In the genomic region with DNA sequence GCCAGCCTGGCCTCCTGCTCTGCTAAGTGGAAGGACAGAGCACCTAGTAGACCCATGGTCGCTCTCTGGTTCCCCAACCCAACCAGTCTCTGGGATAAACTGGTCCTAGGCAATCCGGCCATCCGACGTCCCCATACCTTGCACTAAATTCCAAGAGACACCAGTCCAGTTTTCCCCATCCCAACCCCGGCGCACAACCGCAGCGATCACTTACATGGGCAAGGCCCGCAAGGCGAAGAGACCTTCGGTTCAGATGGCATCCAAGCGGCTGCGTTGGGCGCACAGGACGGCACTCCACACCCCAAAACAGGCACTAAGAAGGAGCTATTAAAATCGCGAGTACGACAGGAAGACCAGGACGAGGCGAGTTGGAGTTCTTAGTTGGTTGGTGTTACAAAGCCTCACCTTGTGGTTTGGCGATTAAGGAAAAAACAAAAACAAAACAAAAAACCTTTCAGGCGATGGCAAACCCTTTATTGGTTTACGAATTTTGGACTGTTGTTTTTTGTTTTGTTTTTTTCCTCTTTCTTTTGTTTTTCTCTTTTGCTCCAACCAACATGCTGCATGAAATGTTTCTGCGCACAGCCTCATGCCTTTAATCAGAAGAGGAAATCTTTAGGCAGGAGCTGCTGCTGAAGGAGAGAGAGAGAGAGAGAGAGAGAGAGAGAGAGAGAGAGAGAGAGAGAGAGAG, we compare ENCODE assay signal across 14 mouse cellular contexts. TPM values are rescaled to one million over a fixed set of nuclear protein-coding genes. Genes with fewer than 3 reads are reported as not detected.
DNase-seq lines count a peak whose midpoint lies in the region; ATAC-seq and TF ChIP-seq lines count a peak whose summit lies in the region.
"Had no signal": no experiment of that assay in that cellular context is flagged by ENCODE, and none has a peak within 500 bp of the region (broad histone marks: within the 10 kb centered on the region; RNA-seq: fewer than 3 reads in every experiment).

No protein-coding gene starts in this region.

- no peak overlapping the region for H3K4me3 ChIP-seq in intestine, embryonic 14.5 days (ENCODE audit: low read depth, low read length)
- no peak overlapping the region for H3K4me3 ChIP-seq in intestine, postnatal 0 days (ENCODE audit: low read depth, low read length)
- H3K4me3 ChIP-seq in forebrain, embryonic 11.5 days (ENCODE audit: low read depth, low read length): peak overlapping the region; percentile 27
- H3K4me3 ChIP-seq in midbrain, embryonic 14.5 days (replicated peaks; ENCODE audit: low read depth, low read length): no peak overlapping the region
- H3K4me3 ChIP-seq in liver, embryonic 11.5 days (ENCODE audit: low read depth, low read length): no peak overlapping the region
- H3K4me3 ChIP-seq in layer of hippocampus, adult 2 months: no peak overlapping the region

- no peak for TF ChIP-seq CTCF in intestine, postnatal 0 days (IDR thresholded peaks at IDR 0.05; ENCODE audit: low read depth)
- TF ChIP-seq CTCF in brain, embryonic 14.5 days (IDR thresholded peaks at IDR 0.05; ENCODE audit: borderline replicate concordance, extremely low read depth, insufficient read depth, insufficient read length): no peak
- no peak for TF ChIP-seq CTCF in layer of hippocampus, adult 2 months (conservative IDR thresholded peaks at IDR 0.05)

- H3K36me3 ChIP-seq in intestine, embryonic 14.5 days (ENCODE audit: control insufficient read depth, insufficient read depth, low read length): no peaks in the 10 kb centered on the region
- no peaks in the 10 kb centered on the region for H3K36me3 ChIP-seq in intestine, postnatal 0 days (ENCODE audit: control insufficient read depth, insufficient read depth)
- H3K36me3 ChIP-seq in forebrain, embryonic 11.5 days (ENCODE audit: control insufficient read depth, insufficient read depth, low read length): no peaks in the 10 kb centered on the region
- H3K36me3 ChIP-seq in midbrain, embryonic 14.5 days (ENCODE audit: control insufficient read depth, insufficient read depth, low read length): no peaks in the 10 kb centered on the region
- H3K36me3 ChIP-seq in liver, embryonic 11.5 days (ENCODE audit: control insufficient read depth, insufficient read depth, low read length): no peaks in the 10 kb centered on the region
- H3K36me3 ChIP-seq: liver, embryonic 13.5 days had no signal

- 3% methylated on average over 24 of the region's 24 CpGs for WGBS in intestine, embryonic 14.5 days
- 4% methylated on average over 24 of the region's 24 CpGs for WGBS in intestine, postnatal 0 days
- 1% methylated on average over 24 of the region's 24 CpGs for WGBS in forebrain, embryonic 11.5 days
- WGBS in midbrain, embryonic 14.5 days: 3% methylated on average over 24 of the region's 24 CpGs
- WGBS in liver, embryonic 11.5 days: 3% methylated on average over 24 of the region's 24 CpGs

- peaks cover 10% of the 10 kb centered on the region for H3K4me1 ChIP-seq in intestine, embryonic 14.5 days (replicated peaks; ENCODE audit: control insufficient read depth, insufficient read depth, low read length)
- H3K4me1 ChIP-seq in intestine, postnatal 0 days (replicated peaks; ENCODE audit: control insufficient read depth, insufficient read depth, low read length): peaks cover 1% of the 10 kb centered on the region; the same call in 1 of the 2 replicates
- H3K4me1 ChIP-seq in forebrain, embryonic 11.5 days (replicated peaks; ENCODE audit: control insufficient read depth, insufficient read depth, low read length): peaks cover 11% of the 10 kb centered on the region; the same call in 1 of the 2 replicates
- no peaks in the 10 kb centered on the region for H3K4me1 ChIP-seq in midbrain, embryonic 14.5 days (ENCODE audit: control insufficient read depth, insufficient read depth, low read length)
- peaks cover 10% of the 10 kb centered on the region; the same call in 1 of the 2 replicates for H3K4me1 ChIP-seq in liver, embryonic 11.5 days (replicated peaks; ENCODE audit: control insufficient read depth, insufficient read depth, low read length)

- H3K27ac ChIP-seq in intestine, embryonic 14.5 days (ENCODE audit: low read depth): no peak overlapping the region
- no peak overlapping the region for H3K27ac ChIP-seq in intestine, postnatal 0 days (ENCODE audit: low read depth, low read length)
- peak overlapping the region; percentile 42; the same call in 1 of the 2 replicates for H3K27ac ChIP-seq in forebrain, embryonic 11.5 days (ENCODE audit: low read depth, low read length)
- H3K27ac ChIP-seq in midbrain, embryonic 14.5 days (replicated peaks; ENCODE audit: low read depth, low read length): no peak overlapping the region
- no peak overlapping the region for H3K27ac ChIP-seq in liver, embryonic 11.5 days (ENCODE audit: low read depth, low read length)
- no peak overlapping the region for H3K27ac ChIP-seq in layer of hippocampus, adult 2 months
- H3K27ac ChIP-seq: liver, embryonic 13.5 days had no signal

- no peak for TF ChIP-seq POLR2A in brain, embryonic 14.5 days (IDR thresholded peaks at IDR 0.05; ENCODE audit: borderline replicate concordance, extremely low read depth, insufficient read depth, insufficient read length, poor library complexity, severe bottlenecking)

- H3K9ac ChIP-seq in intestine, embryonic 14.5 days (ENCODE audit: low read length): no peak overlapping the region
- no peak overlapping the region for H3K9ac ChIP-seq in intestine, postnatal 0 days (ENCODE audit: low read depth, low read length)
- H3K9ac ChIP-seq in forebrain, embryonic 11.5 days (ENCODE audit: low read length): peak overlapping the region; percentile 1; the same call in 1 of the 2 replicates
- H3K9ac ChIP-seq in midbrain, embryonic 14.5 days (replicated peaks; ENCODE audit: low read length): no peak overlapping the region
- no peak overlapping the region for H3K9ac ChIP-seq in liver, embryonic 11.5 days (ENCODE audit: low read depth, low read length)
- H3K9ac ChIP-seq: liver, embryonic 13.5 days had no signal

- DNase-seq in intestine, embryonic 14.5 days (ENCODE audit: low spot score): peak; percentile 75
- peak; percentile 48 for DNase-seq in brain, embryonic 14.5 days (ENCODE audit: low read depth)
- peak; percentile 68 for DNase-seq in forebrain, embryonic 11.5 days (ENCODE audit: low spot score)
- peak; percentile 41 for DNase-seq in midbrain, embryonic 14.5 days
- DNase-seq in liver, embryonic 11.5 days (ENCODE audit: low spot score): no peak
- DNase-seq in layer of hippocampus, adult 2 months (ENCODE audit: low spot score in 2 of 2): no peak
- no peak for DNase-seq in urinary bladder, adult 2 months (ENCODE audit: low spot score)
- DNase-seq: adrenal gland, adult 2 months; cerebellum, adult 11-12 months; gastrocnemius, postnatal 36 days; heart, postnatal 14 days; liver, embryonic 13.5 days had no signal

- no peak overlapping the region for H3K4me2 ChIP-seq in intestine, embryonic 14.5 days (ENCODE audit: low read length)
- H3K4me2 ChIP-seq in intestine, postnatal 0 days (replicated peaks; ENCODE audit: low read depth): no peak overlapping the region
- H3K4me2 ChIP-seq in forebrain, embryonic 11.5 days (ENCODE audit: low read depth, low read length, severe bottlenecking): peak overlapping the region; percentile 81; the same call in 1 of the 2 replicates
- H3K4me2 ChIP-seq in midbrain, embryonic 14.5 days (ENCODE audit: low read length): no peak overlapping the region
- no peak overlapping the region for H3K4me2 ChIP-seq in liver, embryonic 11.5 days
- H3K4me2 ChIP-seq: liver, embryonic 13.5 days had no signal

- no peaks in the 10 kb centered on the region for H3K9me3 ChIP-seq in intestine, embryonic 14.5 days (ENCODE audit: control insufficient read depth, low read length)
- H3K9me3 ChIP-seq in intestine, postnatal 0 days (ENCODE audit: control insufficient read depth): no peaks in the 10 kb centered on the region
- H3K9me3 ChIP-seq in forebrain, embryonic 11.5 days (ENCODE audit: control insufficient read depth, low read length): no peaks in the 10 kb centered on the region
- no peaks in the 10 kb centered on the region for H3K9me3 ChIP-seq in midbrain, embryonic 14.5 days (ENCODE audit: control insufficient read depth, low read length)
- H3K9me3 ChIP-seq in liver, embryonic 11.5 days (ENCODE audit: control insufficient read depth, low read length): no peaks in the 10 kb centered on the region
- H3K9me3 ChIP-seq: liver, embryonic 13.5 days had no signal

- peaks cover 98% of the 10 kb centered on the region for H3K27me3 ChIP-seq in intestine, embryonic 14.5 days (replicated peaks; ENCODE audit: control insufficient read depth, insufficient read depth, low read length)
- H3K27me3 ChIP-seq in intestine, postnatal 0 days (replicated peaks; ENCODE audit: control insufficient read depth, insufficient read depth, low read length): peaks cover 97% of the 10 kb centered on the region
- H3K27me3 ChIP-seq in forebrain, embryonic 11.5 days (ENCODE audit: control insufficient read depth, insufficient read depth, low read length): peaks cover 91% of the 10 kb centered on the region
- H3K27me3 ChIP-seq in midbrain, embryonic 14.5 days (ENCODE audit: control insufficient read depth, insufficient read depth, low read length): peaks cover 98% of the 10 kb centered on the region
- peaks cover 96% of the 10 kb centered on the region for H3K27me3 ChIP-seq in liver, embryonic 11.5 days (replicated peaks; ENCODE audit: control insufficient read depth, insufficient read depth, low read length)

- ATAC-seq in intestine, embryonic 14.5 days (replicated peaks; ENCODE audit: low FRiP score, low TSS enrichment, low read depth): no peak
- ATAC-seq in intestine, postnatal 0 days: no peak
- no peak for ATAC-seq in forebrain, embryonic 11.5 days (replicated peaks; ENCODE audit: low FRiP score)
- no peak for ATAC-seq in midbrain, embryonic 14.5 days (ENCODE audit: low FRiP score, low TSS enrichment)
- ATAC-seq in liver, embryonic 11.5 days (replicated peaks; ENCODE audit: low FRiP score): no peak
- ATAC-seq: intestine, embryonic 16.5 days had no signal

RNA-seq across cellular contexts. Expression of gene Dlx1, which starts 0.4 kb away (rescaled TPM):
- 8.0 and 9.8 TPM in 2 replicates for polyA plus RNA-seq in intestine, embryonic 14.5 days (2014; fragmentation: Nextera tagmentation; extraction: Ambion mirVana)
- 1.5 and 1.8 TPM in 2 replicates for polyA plus RNA-seq in intestine, postnatal 0 days (2015; fragmentation: Nextera tagmentation; extraction: Ambion mirVana)
- 93.3 and 265 TPM in 2 replicates for polyA plus RNA-seq in brain, embryonic 14.5 days (2012; rRNA removed)
- 118 and 133 TPM in 2 replicates for polyA plus RNA-seq in forebrain, embryonic 11.5 days (2014; fragmentation: Nextera tagmentation; extraction: Ambion mirVana)
- polyA plus RNA-seq in midbrain, embryonic 14.5 days (2014; fragmentation: Nextera tagmentation; extraction: Ambion mirVana): 0.61 and 0.72 TPM in 2 replicates
- polyA plus RNA-seq in liver, embryonic 11.5 days (2014; fragmentation: Nextera tagmentation; extraction: Ambion mirVana): 1.1 and 2.2 TPM in 2 replicates
- total RNA-seq in layer of hippocampus, adult 2 months (2021): 10 to 100 TPM; 15.4 to 17.5 TPM
- polyA plus RNA-seq in urinary bladder, adult 2 months (2012; rRNA removed): 0.10 and 0.11 TPM in 2 replicates
- total RNA-seq: gastrocnemius, postnatal 36 days had no signal

RNA-seq across cellular contexts. Expression of gene Dlx2, which starts 19.1 kb away (rescaled TPM):
- polyA plus RNA-seq in intestine, embryonic 14.5 days (2014; fragmentation: Nextera tagmentation; extraction: Ambion mirVana): 5.8 and 6.4 TPM in 2 replicates
- polyA plus RNA-seq in intestine, postnatal 0 days (2015; fragmentation: Nextera tagmentation; extraction: Ambion mirVana): 1.0 and 1.3 TPM in 2 replicates
- 32.8 and 48.3 TPM in 2 replicates for polyA plus RNA-seq in brain, embryonic 14.5 days (2012; rRNA removed)
- polyA plus RNA-seq in forebrain, embryonic 11.5 days (2014; fragmentation: Nextera tagmentation; extraction: Ambion mirVana): 66.7 and 67.8 TPM in 2 replicates
- 0.41 and 0.67 TPM in 2 replicates for polyA plus RNA-seq in midbrain, embryonic 14.5 days (2014; fragmentation: Nextera tagmentation; extraction: Ambion mirVana)
- polyA plus RNA-seq in liver, embryonic 11.5 days (2014; fragmentation: Nextera tagmentation; extraction: Ambion mirVana): 0.19 and 0.65 TPM in 2 replicates
- total RNA-seq in layer of hippocampus, adult 2 months (2021): 1 to 10 TPM; 4.5 to 4.8 TPM
- polyA plus RNA-seq in urinary bladder, adult 2 months (2012; rRNA removed): not detected in 2 replicates
- total RNA-seq: gastrocnemius, postnatal 36 days; heart, postnatal 14 days had no signal
- polyA plus RNA-seq: liver, embryonic 13.5 days had no signal

Comparison
In these comparisons a context has a peak if more than half of its experiments do, and no peak if none do; other contexts are left out.
1. DNase-seq: peak in intestine, embryonic 14.5 days (single experiment), brain, embryonic 14.5 days (single experiment), forebrain, embryonic 11.5 days (single experiment) and midbrain, embryonic 14.5 days (single experiment); none in liver, embryonic 11.5 days (single experiment), layer of hippocampus, adult 2 months (0 of 2) and urinary bladder, adult 2 months (single experiment).